Mouse (Mus musculus): Measurements from ENCODE around the gene Zgrf1. TPM values are rescaled to one million over a fixed set of nuclear protein-coding genes. Genes with fewer than 3 reads are reported as not detected.

Zgrf1 gene
- 2.0 TPM for polyA plus RNA-seq (2014; fragmentation: Illumina TruSeq; extraction: RNeasy Lipid Tissue Mini Kit (QIAGEN cat#74804); ENCODE audit: low read depth, low replicate concordance)

GRCm38 (mm10) chr3:127552973-127553719 is at the start of gene Zgrf1, which contains the start of gene Larp7:
Zgrf1 (plus strand) TSS chr3:127553489.
Larp7 (minus strand) TSS chr3:127553349.

DNA sequence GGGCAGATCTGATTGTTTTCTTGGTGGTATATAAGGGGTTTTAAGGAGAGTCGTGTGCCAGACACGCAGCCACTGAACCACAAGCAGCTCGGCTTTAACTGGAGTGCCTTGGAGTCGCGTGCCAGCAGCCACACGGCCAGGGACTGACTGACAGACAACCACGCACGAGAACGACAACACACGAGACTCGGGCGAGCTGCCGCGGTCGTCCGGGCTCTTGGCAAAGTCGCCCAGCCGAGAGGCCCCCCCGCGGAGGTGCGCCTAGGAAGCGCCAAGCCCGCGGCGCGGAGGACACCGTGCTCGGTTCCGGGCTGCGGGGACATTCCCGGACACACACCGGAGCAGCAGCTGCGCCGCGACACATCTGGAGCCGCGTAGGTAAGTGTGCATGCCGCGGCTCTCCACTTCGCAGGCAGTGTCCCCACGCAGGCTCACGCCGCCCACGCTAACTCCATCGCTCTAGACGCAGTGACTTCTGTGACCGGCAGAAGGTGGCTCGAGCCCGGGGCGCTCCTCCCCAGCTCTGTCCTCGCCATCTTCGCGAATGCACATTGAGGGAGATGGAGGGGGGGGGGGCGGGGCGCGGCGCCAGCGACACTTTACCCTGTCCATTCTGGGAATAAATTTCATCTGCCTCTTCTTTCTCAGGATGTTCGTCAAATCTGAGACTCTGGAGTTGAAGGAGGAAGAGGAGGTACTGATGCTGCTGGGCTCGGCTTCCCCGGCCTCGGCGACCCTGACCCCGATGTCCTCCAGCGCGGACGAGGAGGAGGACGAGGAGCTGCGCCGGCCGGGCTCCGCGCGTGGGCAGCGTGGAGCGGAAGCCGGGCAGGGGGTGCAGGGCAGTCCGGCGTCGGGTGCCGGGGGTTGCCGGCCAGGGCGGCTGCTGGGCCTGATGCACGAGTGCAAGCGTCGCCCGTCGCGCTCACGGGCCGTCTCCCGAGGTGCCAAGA is 80.1 kb downstream of the Zgrf1 start, which contains the start of gene Neurog2:
TSS of gene Neurog2 (plus strand) at position 56 of the 953 bp plus-strand sequence.

Other genes with a start within 250 kb of the Zgrf1 start
- gene Ank2, start 54.1 kb upstream of the Zgrf1 start, polyA plus RNA-seq (2014; fragmentation: Illumina TruSeq; extraction: RNeasy Lipid Tissue Mini Kit (QIAGEN cat#74804); ENCODE audit: low read depth, low replicate concordance), result 17.2 TPM
- 22.9 TPM for gene Larp7, start 140 bp upstream of the Zgrf1 start, polyA plus RNA-seq (2014; fragmentation: Illumina TruSeq; extraction: RNeasy Lipid Tissue Mini Kit (QIAGEN cat#74804); ENCODE audit: low read depth, low replicate concordance)
- gene Neurog2, start 79.6 kb downstream of the Zgrf1 start, polyA plus RNA-seq (2014; fragmentation: Illumina TruSeq; extraction: RNeasy Lipid Tissue Mini Kit (QIAGEN cat#74804); ENCODE audit: low read depth, low replicate concordance), result not detected
- gene Alpk1, start 227.0 kb downstream of the Zgrf1 start, polyA plus RNA-seq (2014; fragmentation: Illumina TruSeq; extraction: RNeasy Lipid Tissue Mini Kit (QIAGEN cat#74804); ENCODE audit: low read depth, low replicate concordance), result 5.2 TPM
- 9.6 TPM for gene Tifa, start 236.3 kb downstream of the Zgrf1 start, polyA plus RNA-seq (2014; fragmentation: Illumina TruSeq; extraction: RNeasy Lipid Tissue Mini Kit (QIAGEN cat#74804); ENCODE audit: low read depth, low replicate concordance)

All from adipose tissue, adult 10 weeks (tissue).